Mouse (Mus musculus) macrophage (primary cell): ENCODE data around the gene Tspear. TPM values are rescaled to one million over a fixed set of nuclear protein-coding genes. Genes with fewer than 3 reads are reported as not detected.

Experiments used
- polyA plus RNA-seq: library from polyadenylated mRNA; stranded (reverse); fragments of 250-400 nt; gene quantifications from 3 replicates; pipeline ENCODE4 v1.2.4, GENCODE M21; 2018; ENCODE audit warnings: inconsistent platforms

Gene Tspear
- polyA plus RNA-seq, 1 experiment from 2014 or later = not detected

Other genes with a start within 250 kb of the Tspear start
- 16.8 to 38.8 TPM (median 21.1 TPM) in 3 replicates for gene Fam207a, start 170.8 kb upstream of the Tspear start, polyA plus RNA-seq
- gene Itgb2, start 156.3 kb upstream of the Tspear start, polyA plus RNA-seq = 418 to 531 TPM (median 505 TPM) in 3 replicates
- gene Pttg1ip, start 104.8 kb upstream of the Tspear start, polyA plus RNA-seq = 99.5 to 103 TPM (median 102 TPM) in 3 replicates
- 105 to 245 TPM (median 141 TPM) in 3 replicates for gene Sumo3, start 80.5 kb upstream of the Tspear start, polyA plus RNA-seq
- 3.3 TPM in 1 of 3 replicates, not detected in the others for gene Gm49325, start 80.4 kb upstream of the Tspear start, polyA plus RNA-seq
- gene Ube2g2, start 64.3 kb upstream of the Tspear start, polyA plus RNA-seq = 50.6 to 63.6 TPM (median 52.1 TPM) in 3 replicates
- not detected in 3 replicates for gene Gm19402, start 4.2 kb downstream of the Tspear start, polyA plus RNA-seq
- not detected in 3 replicates for gene Gm9508, start 10.7 kb downstream of the Tspear start, polyA plus RNA-seq
- gene Gm10272, start 20.1 kb downstream of the Tspear start, polyA plus RNA-seq = not detected in 3 replicates
- gene Gm10024, start 24.9 kb downstream of the Tspear start, polyA plus RNA-seq = not detected in 3 replicates
- not detected in 3 replicates for gene Gm10142, start 29.2 kb downstream of the Tspear start, polyA plus RNA-seq
- not detected in 3 replicates for gene Krtap12-1, start 34.0 kb downstream of the Tspear start, polyA plus RNA-seq
- not detected in 3 replicates for gene Gm10100, start 39.9 kb downstream of the Tspear start, polyA plus RNA-seq
- not detected in 3 replicates for gene Gm18596, start 56.1 kb downstream of the Tspear start, polyA plus RNA-seq
- not detected in 3 replicates for gene Gm9736, start 64.8 kb downstream of the Tspear start, polyA plus RNA-seq
- gene Gm3233, start 73.1 kb downstream of the Tspear start, polyA plus RNA-seq = not detected in 3 replicates
- gene Gm3238, start 84.8 kb downstream of the Tspear start, polyA plus RNA-seq = not detected in 3 replicates
- gene Gm7138, start 90.4 kb downstream of the Tspear start, polyA plus RNA-seq = not detected in 3 replicates
- not detected in 3 replicates for gene Gm3250, start 96.0 kb downstream of the Tspear start, polyA plus RNA-seq
- not detected in 3 replicates for gene Gm7137, start 101.6 kb downstream of the Tspear start, polyA plus RNA-seq
- not detected in 3 replicates for gene Gm9639, start 108.5 kb downstream of the Tspear start, polyA plus RNA-seq
- gene Gm19668, start 112.6 kb downstream of the Tspear start, polyA plus RNA-seq = not detected in 3 replicates
- not detected in 3 replicates for gene Gm9507, start 125.3 kb downstream of the Tspear start, polyA plus RNA-seq
- not detected in 3 replicates for gene Gm2696, start 128.1 kb downstream of the Tspear start, polyA plus RNA-seq
- gene Krtap10-4, start 140.5 kb downstream of the Tspear start, polyA plus RNA-seq = not detected in 3 replicates
- not detected in 3 replicates for gene Krtap10-10, start 149.4 kb downstream of the Tspear start, polyA plus RNA-seq
- gene Gm36176, start 160.2 kb downstream of the Tspear start, polyA plus RNA-seq = not detected in 3 replicates
- not detected in 3 replicates for gene Gm10318, start 166.3 kb downstream of the Tspear start, polyA plus RNA-seq
- gene Gm3285, start 175.4 kb downstream of the Tspear start, polyA plus RNA-seq = not detected in 3 replicates
- gene Lrrc3, start 216.0 kb downstream of the Tspear start, polyA plus RNA-seq = 0.09 TPM in 1 of 3 replicates, not detected in the others